Mouse (Mus musculus): Measurements from ENCODE around the gene Timp4.

Gene Timp4

GRCm38 (mm10) chr6:115252099-115252873 is at the start of gene Timp4:
Timp4 (minus strand) TSS chr6:115252205.
- in situ Hi-C loops (cut with MboI; ENCODE audit: low sequenced_read_pairs) = loop anchor here (25.0 kb wide), 1 partner anchor 540 kb away; no protein-coding TSS in a partner anchor

- in situ Hi-C loops (cut with MboI; ENCODE audit: low sequenced_read_pairs) = no loop called here
These were observed 41.9 kb upstream of the Timp4 start for GRCm38 (mm10) chr6:115293877-115294276.

DNA sequence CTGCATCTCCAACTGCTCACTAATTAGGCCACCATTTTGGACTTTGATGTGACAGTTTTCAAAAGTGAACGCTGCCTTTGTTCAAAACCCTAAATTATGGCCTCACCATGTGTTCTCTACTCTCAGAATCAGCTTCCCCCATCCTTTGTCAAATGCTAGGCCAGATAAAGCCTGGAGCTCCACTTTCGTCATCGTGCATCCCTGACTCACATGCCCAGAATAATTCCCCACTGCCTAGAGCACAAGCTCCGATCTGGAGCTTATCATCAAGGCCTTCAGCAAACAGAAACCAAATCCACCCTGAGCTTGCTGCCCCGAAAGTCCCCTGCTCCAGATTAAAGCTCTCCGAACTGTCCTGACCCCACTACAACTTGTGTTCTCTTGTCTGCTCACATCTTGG is 40.6 kb upstream of the Timp4 start:
- in situ Hi-C loops (cut with MboI; ENCODE audit: low sequenced_read_pairs) = no loop called here

- in situ Hi-C loops (cut with MboI; ENCODE audit: low sequenced_read_pairs) = no loop called here
These were observed 39.8 kb upstream of the Timp4 start for GRCm38 (mm10) chr6:115291823-115292222.

GRCm38 (mm10) chr6:115291068-115291467 is 39.1 kb upstream of the Timp4 start:
- in situ Hi-C loops (cut with MboI; ENCODE audit: low sequenced_read_pairs) = no loop called here

GRCm38 (mm10) chr6:115290561-115290960 is 38.6 kb upstream of the Timp4 start:
- in situ Hi-C loops (cut with MboI; ENCODE audit: low sequenced_read_pairs) = no loop called here

- in situ Hi-C loops (cut with MboI; ENCODE audit: low sequenced_read_pairs) = no loop called here
These were observed 36.2 kb upstream of the Timp4 start for GRCm38 (mm10) chr6:115288223-115288622.

- in situ Hi-C loops (cut with MboI; ENCODE audit: low sequenced_read_pairs) = no loop called here
These were observed 34.4 kb upstream of the Timp4 start for GRCm38 (mm10) chr6:115286441-115286840.

DNA sequence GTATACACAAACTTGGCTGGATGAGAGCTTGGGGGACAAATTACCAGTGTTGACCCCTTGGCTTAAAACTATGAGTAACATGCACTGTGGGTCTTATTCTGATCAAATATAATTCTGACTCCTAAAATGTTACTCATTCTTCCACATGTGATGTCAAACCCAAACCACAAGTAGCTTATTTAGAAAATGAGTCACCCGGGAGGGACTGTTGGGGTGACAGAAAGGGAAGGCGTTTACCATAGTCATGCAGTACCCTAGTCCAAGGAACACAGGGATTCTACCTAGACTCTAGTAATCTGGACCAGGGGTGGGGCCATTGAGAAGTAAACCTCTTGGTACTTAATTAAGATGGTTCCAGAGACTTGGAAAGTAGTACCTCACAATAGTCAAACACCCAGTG is 32.1 kb upstream of the Timp4 start:
- in situ Hi-C loops (cut with MboI; ENCODE audit: low sequenced_read_pairs) = no loop called here

DNA sequence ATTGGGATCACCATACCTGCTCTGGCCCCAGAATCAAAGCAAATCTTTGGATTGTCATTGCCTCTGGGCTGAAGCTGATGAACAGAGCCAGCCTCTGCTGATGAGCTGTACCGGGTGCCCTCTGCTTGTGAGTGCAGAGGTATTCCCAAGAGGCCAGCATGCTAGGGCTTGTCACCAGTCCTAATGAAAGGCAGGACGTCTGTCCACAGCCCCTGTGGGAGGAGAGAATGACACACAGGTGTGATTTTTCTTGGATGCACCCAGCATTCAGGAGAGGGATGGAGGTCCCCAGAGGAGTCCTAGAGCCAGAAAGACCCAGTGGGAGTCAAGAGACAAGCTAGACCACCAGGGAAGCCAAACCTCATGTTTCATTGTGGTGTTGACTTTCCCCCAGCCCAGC is 27.6 kb upstream of the Timp4 start:
- in situ Hi-C loops (cut with MboI; ENCODE audit: low sequenced_read_pairs) = no loop called here

DNA sequence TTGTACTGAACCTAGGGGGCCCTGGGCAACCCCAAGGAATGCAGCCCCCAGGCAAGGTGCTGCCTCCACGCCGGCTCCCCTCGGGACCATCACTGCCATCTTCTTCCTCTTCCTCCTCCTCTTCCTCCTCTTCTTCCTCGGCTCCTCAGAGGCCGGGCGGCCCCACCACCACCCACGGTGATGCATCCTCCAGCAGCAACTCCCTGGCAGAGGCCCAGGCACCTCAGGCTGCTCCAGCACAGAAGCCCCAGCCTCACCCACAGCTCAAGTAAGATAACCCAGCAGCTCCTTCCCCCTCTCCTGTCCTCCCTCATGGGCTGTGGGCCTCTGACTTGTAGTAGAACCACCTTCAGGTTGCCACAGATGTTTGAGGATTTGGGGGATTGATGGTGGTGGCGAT is 26.1 kb upstream of the Timp4 start:
- in situ Hi-C loops (cut with MboI; ENCODE audit: low sequenced_read_pairs) = no loop called here

- in situ Hi-C loops (cut with MboI; ENCODE audit: low sequenced_read_pairs) = no loop called here
These were observed 23.3 kb upstream of the Timp4 start for GRCm38 (mm10) chr6:115275116-115275815.

- in situ Hi-C loops (cut with MboI; ENCODE audit: low sequenced_read_pairs) = loop anchor here (25.0 kb wide), 1 partner anchor 562 kb away; no protein-coding TSS in a partner anchor
These were observed 22.7 kb upstream of the Timp4 start for GRCm38 (mm10) chr6:115274705-115275104.

DNA sequence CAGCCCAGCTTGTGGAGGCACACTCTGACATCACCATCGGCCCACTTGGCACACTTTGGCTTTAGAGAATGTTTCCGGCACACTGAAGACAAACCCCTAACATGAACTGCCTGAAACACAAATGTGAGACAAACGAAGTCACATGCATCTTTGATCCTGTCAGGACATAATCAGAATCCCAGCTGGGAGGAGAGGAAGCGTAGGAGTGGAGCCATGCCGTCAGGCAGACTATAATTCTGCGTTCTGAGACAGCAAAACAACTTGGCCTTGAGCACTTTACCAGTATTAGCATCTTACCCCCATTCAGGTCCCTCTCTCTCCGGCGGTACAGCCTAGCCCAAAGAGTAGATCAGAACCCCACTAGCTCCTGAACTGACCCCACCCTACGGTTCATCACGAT is 21.3 kb upstream of the Timp4 start:
- in situ Hi-C loops (cut with MboI; ENCODE audit: low sequenced_read_pairs) = loop anchor here (25.0 kb wide), 1 partner anchor 561 kb away; no protein-coding TSS in a partner anchor

DNA sequence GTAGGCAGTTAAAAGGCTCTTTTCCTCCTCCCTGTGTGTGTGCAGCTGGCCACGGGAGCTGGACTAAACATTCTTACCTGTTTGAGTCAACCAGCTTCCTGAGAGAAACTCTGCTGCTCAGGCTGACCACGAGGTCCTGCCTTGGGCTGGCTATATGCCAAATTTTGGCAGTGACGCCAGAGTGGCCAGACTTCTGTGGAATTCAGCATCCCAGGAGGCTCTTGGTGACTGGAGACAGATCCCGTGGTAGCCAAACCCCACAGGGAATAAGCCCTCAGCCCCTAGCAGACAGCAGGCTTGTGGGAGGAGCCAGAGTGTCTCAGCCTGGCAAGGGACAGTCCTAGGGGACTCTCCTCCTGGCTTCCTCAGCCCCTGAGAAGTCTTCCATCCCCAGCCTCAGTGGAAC is 19.9 kb upstream of the Timp4 start:
- in situ Hi-C loops (cut with MboI; ENCODE audit: low sequenced_read_pairs) = loop anchor here (25.0 kb wide), 1 partner anchor 560 kb away; no protein-coding TSS in a partner anchor

GRCm38 (mm10) chr6:115271326-115271725 is 19.3 kb upstream of the Timp4 start:
- in situ Hi-C loops (cut with MboI; ENCODE audit: low sequenced_read_pairs) = loop anchor here (25.0 kb wide), 1 partner anchor 559 kb away; no protein-coding TSS in a partner anchor

DNA sequence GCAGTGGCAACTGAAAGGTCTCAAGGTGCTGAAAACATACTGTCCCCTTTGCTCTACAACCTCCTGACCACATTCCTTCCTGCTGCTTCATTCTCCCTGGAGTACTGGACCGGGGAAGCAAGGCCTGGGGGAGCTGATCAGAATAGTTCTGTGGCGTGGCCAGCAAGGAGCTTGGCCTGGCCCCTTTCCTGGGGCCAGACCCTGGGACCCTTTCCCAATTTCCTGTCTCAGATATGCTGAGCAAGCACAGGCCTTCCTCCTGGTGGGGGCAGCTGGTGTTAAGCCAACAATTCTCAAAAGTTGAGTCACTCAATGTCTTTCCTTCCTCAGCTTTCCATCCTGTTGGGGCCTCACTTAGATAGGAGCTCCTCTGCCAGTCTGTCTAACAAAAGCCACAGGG is 18.1 kb upstream of the Timp4 start:
- in situ Hi-C loops (cut with MboI; ENCODE audit: low sequenced_read_pairs) = loop anchor here (25.0 kb wide), 1 partner anchor 558 kb away; no protein-coding TSS in a partner anchor

DNA sequence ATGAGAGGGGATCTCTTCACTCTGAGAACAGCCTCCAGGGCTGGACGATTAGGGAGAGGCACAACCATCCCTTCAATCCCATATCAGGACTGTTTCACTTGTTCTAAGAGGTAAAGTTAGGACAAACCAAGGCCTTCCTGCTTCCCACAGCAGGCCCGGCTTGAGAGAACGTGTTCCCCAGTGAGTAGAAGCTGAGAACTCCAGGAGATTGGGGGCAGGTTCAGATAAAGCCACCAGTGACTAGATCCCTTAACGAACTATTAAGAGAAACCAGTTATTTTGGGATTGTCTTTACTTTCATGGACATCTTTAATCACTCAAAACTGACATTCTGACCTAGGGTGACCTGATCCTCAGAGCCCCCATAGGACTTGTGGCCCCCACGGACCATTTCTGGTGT is 17.6 kb upstream of the Timp4 start:
- in situ Hi-C loops (cut with MboI; ENCODE audit: low sequenced_read_pairs) = loop anchor here (25.0 kb wide), 1 partner anchor 557 kb away; no protein-coding TSS in a partner anchor

- in situ Hi-C loops (cut with MboI; ENCODE audit: low sequenced_read_pairs) = loop anchor here (25.0 kb wide), 1 partner anchor 556 kb away; no protein-coding TSS in a partner anchor
These were observed 16.8 kb upstream of the Timp4 start for GRCm38 (mm10) chr6:115268551-115269385.

DNA sequence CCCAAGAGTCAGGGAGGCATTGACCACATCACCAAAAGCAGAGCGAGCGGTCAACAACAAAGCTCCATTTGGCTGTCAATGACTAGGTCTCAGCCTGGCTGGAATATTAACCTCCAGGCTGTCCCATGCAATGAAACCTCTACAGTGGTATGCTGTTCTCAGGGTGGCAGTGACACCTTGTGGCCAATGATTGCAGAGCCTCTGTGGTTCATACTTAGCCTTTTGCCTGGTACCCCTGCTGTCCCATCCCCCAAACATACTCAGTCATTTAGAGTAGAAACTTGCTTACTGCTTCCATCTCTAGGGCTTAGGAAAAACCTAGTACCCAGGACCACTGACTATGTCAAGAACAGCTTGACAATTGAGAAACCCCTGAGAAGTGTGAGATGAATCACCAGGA is 15.9 kb upstream of the Timp4 start:
- in situ Hi-C loops (cut with MboI; ENCODE audit: low sequenced_read_pairs) = loop anchor here (25.0 kb wide), 1 partner anchor 556 kb away; no protein-coding TSS in a partner anchor

DNA sequence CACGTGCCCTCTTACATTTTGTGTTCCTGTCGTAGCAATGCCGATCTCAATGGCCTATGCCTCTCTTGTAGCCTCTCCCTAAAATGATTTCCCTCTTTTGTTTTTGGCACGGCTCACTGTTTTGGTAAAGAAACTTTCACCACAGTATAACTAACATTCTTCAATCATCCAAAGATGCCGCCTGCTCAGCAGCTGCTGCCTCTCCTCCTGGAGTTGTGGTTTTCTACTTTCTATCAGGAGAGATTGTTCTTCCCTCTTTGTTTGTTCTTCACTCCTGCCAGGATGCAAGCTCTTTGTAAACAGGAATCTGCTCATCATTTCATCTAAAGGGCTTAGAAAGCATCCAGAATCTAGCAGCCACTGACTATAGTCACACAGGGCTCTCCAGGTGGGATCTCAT is 14.8 kb upstream of the Timp4 start:
- in situ Hi-C loops (cut with MboI; ENCODE audit: low sequenced_read_pairs) = loop anchor here (25.0 kb wide), 1 partner anchor 554 kb away; no protein-coding TSS in a partner anchor
